Mouse (Mus musculus) lung, postnatal 10 days (tissue): ENCODE measurements around the gene Rpl12.
A peak's percentile ranks its signal among the peaks of the same experiment; 100 is the strongest.

Source experiments
- DNase-seq: peaks from one replicate; pipeline ENCODE4 v3.0.0; 2021

Gene Rpl12

DNA sequence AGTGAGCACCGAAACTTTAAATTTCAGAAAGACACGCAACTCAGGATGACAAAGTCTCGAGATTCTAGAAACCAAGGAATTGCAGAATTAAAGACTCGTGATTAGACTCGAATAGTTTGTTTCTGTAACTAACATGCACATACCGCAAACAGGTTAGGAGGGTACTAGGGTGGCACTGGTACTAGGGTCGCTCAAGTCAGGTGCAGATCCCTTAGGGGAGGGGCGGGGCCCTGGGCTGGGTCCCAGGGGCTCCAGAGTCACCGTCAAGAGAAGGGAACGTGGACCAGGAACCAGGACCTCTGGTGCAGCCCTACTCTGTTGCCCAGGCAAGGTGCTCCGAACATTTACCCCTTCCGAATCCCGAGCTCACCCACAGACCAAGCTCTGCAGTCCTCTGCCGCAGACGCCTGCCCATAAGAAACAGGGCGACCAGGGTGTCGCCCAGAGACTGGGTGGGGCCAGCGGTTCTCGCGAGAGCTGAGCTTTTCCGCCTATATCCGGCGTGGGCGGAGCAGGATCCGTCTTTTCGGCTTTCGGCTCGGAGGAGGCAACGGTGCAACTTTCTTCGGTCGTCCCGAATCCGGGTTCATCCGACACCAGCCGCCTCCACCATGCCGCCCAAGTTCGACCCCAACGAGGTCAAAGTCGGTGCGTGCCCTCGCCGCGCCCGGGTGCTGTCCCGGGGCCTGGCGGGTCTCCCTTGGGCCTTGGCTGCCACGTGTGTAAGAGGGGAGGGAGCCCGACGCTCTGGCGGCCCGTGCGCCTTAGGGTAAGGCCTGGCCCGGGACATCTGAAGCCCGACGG lies at the start of gene Rpl12, which contains the start of gene Lrsam1:
TSS of gene Rpl12 (plus strand) at position 368 of the 804 bp plus-strand sequence.
TSS of gene Lrsam1 (minus strand) at position 423 of the 804 bp plus-strand sequence.
- peak; percentile 98 for DNase-seq

DNA sequence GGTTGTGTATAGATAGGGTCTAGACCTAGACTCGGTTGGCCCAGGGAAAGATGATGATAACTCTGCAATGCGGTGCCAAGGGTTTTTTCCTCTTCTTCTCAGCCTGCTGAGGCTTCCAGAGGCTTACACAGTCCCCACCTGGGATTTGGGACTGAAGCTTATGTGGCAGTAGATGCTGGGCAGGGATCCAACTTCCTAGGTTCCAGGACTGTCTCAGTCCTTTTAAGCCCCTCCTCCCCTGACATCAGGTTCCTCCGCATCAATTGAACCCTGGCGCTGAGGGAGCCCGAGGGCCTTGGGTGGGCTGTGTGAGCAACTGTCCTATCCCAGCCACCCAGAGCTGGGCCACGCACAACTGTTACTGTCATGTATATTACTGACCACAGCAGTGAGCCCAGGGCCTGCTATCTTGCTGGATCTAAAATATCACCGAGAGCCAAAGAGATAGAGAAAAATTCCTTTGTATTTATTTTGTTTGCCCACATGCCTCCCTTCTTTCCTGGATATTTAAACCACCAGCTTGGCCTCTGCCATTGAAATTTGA lies 49.6 kb upstream of the Rpl12 start:
- no peak for DNase-seq

DNA sequence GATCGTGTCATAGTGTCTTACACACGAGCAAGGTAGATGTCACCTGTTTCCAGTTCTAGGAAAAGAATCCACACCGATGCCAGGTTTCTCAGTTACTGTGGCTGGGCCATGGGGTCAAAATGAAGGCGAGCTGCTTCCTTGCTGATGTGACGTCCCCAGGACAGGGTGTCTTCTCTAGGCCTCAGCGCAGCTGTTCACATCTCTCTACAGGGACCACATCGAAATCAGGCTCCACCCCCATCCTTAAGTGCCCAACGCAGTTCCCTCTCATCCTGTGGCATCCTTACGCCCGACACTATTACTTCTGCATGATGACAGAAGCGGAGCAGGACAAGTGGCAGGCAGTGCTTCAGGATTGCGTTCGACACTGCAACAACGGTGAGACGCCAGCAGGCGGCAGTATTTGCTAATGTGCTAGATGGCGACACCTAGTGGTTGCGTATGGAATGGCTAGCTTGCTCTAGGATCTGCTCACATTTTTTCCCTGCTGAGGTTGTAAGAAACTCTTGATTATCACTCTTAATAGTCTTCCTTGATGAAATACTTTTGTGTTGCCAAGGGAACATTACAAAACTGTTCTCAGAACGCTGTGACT lies 49.1 kb upstream of the Rpl12 start:
- DNase-seq: peak; percentile 90

DNA sequence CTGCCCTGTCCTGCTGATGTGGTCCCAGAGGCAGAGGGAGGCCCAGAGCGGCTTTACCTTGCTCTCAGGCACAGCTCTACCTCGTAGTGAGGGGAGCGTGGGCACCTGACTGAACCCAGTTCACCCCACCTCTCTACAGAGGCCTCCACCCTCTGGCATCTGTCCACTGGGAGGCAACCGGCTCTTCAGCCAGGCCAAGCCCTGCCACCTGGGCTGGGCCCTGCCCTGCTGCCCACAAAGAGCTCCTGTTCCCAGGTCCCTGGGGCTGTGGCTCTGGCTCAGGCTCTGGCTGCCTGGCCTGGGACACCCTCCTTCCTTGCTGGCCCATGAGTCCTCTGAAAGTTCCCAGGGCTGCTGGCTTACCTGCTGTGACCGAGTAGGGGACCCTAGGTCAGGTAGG lies 47.0 kb upstream of the Rpl12 start:
- peak; percentile 81 for DNase-seq

DNA sequence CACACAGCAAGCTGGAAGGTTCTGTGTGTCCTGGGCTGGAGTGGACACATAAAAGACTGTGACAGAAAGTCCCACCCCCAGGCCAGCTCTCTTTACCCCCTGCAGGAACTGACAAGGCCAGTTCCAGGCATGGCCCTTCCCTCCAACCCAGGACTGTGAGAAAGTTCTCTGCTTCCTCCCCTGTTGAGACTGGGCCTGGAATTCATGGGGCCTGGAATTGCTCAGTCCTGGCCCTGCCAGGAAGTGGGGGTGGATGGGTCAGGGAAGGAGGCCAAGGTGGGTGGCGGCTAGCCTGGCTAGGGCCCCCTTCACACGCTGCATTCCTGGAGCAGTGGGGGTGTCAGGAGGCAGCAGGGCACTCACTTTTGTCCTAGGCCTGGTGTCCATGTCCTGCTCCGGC lies 46.5 kb upstream of the Rpl12 start:
- DNase-seq: peak; percentile 90

DNA sequence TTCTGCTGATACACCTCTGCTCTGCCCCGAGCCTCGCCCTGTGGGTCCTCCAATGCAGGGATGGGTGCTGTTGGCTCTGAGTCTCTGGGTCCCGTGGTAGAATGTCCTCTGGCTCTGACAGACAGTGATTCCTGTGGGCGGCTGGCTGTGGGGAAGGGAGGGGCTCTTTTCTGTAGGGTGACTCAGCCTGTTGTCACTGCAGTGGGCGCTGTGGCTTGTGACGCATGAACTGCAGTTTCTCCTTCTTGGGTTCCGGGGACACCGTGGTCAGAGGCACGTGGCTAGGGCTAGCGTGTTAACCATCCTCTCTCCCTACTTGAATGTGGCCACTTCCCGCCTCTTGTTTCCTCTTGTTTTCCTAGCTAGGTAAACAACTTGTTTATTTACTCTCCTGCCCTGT lies 43.8 kb upstream of the Rpl12 start:
- DNase-seq: peak; percentile 49

DNA sequence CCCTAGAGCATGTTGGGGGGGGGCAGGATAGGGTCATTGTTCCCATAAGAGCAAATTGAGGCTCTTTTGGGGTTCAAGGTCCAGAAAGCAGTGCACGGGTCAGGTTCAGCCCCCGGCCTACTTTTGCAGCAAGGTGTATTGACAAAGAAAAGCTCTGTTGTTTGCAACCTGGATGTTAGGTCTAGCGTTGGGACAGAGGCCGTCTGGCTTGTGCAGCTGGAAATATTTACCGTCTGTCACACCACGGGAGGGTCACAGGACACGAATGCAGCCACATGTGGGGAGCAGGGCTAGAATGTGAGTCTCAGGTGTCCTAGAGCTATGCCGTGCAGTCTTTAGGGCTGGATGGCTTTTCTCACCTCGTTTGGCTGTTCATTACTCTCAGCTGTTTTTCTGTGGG lies 43.0 kb upstream of the Rpl12 start:
- DNase-seq: no peak

DNA sequence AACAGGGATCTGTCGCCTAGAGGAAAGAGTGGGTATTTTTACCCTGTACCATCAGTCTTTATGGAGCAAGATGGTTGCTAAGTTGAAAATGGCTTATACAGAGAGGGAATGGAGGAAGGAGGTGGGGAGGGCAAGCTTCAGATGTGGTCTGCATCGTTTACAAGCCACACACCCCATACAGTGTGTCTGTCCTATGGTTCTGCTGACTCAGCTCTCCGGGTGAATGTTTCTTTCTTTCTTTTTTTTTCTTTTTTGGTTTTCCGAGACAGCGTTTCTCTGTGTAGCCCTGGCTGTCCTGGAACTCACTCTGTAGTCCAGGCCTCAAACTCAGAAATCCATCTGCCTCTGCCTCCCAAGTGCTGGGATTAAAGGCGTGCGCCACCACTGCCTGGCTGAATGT lies 40.1 kb upstream of the Rpl12 start:
- DNase-seq: no peak

DNA sequence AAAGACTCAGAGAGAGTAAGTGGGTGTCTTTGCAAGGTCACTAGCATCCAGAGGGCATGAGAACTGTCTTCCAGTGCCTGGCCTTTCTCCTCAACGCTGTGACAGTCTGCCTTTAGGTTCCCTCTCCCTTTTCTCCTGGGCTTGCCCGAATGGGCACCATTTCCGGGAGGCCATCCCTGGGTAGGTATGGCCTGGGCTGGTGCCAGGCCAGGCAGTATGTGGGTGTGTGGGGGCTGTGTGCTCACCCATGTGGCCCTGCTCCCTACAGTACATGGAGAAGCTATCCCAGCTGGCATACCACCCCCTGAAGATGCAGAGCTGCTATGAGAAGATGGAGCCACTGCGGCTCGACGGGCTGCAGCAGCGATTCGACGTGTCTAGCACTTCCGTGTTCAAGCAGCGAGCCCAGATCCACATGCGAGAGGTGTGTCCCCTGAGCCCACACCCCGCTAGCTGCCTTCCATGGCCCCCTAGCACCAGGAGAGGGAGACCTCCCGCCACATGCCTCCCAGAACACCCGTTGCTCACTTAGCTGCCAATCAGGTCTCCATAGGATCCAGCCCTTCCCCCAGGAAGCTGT lies 39.5 kb upstream of the Rpl12 start:
- DNase-seq: no peak

DNA sequence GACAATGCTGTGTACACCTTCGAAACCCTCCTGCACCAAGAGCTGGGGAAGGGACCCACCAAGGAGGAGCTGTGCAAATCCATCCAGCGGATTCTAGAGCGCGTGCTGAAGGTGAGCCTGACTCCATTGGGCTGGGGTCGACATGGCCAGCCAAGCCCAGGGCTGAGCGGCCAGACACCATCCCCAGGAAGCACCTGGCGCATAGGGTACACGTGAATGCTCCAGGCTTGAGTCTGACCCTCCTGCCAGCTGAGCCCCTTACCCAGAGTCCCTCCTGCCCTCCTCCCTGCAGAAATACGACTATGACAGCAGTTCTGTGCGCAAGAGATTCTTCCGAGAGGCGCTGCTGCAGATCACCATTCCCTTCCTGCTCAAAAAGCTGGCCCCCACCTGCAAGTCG lies 38.8 kb upstream of the Rpl12 start:
- DNase-seq: no peak

DNA sequence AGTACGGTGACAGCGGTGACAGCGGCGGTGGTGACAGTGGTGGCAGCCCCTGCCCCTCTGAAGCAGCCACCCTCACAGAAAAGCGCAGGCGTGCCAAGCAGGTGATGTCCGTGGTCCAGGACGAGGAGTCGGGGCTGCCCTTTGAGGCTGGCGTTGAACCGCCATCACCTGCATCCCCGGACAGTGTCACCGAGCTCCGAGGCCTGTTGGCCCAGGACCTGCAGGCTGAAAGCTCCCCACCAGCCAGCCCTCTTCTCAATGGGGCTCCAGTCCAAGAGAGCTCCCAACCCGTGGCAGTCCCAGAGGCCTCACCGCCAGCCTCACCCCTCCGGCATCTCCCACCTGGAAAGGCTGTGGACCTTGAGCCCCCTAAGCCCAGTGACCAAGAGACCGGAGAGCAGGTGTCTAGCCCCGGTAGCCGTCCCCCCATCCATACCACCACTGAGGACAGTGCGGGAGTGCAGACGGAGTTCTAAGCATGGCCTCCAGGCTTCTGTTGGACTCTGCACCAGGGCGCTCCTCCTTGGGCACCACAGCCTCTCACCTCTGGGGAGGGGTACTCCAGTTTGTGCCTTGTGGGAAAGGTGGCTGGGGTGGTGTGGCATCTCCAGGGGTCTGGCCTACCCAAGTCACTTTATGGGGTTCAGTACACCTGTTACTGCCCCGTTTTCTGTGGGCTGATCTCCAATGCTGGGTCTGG lies 37.7 kb upstream of the Rpl12 start:
- DNase-seq: no peak

DNA sequence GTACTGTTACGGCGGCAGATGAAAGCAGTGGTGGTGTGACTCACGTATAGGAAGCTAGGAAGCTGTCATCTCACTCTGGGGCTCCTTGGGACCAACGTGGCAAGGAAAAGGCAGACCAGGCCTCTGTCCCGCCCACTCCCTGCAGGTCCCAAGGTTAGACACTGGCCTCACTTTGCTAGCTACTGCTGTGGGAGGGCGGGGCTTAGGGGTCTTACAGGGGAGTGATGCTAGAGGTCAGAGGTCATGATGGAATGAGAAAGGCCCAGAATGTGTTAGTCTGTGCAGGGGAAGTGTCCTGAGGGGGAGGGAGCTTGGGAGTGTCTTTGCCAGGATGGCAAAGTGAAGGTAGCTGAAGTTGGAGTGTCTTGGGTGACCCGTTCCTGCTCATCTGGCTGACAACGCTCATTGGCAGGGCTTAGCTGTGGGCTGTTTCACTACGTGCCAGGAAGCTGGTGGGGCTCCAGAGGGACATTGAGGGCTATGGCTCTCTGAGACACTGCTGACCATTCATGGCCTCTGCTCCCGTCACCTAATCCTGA lies 37.0 kb upstream of the Rpl12 start:
- DNase-seq: no peak

DNA sequence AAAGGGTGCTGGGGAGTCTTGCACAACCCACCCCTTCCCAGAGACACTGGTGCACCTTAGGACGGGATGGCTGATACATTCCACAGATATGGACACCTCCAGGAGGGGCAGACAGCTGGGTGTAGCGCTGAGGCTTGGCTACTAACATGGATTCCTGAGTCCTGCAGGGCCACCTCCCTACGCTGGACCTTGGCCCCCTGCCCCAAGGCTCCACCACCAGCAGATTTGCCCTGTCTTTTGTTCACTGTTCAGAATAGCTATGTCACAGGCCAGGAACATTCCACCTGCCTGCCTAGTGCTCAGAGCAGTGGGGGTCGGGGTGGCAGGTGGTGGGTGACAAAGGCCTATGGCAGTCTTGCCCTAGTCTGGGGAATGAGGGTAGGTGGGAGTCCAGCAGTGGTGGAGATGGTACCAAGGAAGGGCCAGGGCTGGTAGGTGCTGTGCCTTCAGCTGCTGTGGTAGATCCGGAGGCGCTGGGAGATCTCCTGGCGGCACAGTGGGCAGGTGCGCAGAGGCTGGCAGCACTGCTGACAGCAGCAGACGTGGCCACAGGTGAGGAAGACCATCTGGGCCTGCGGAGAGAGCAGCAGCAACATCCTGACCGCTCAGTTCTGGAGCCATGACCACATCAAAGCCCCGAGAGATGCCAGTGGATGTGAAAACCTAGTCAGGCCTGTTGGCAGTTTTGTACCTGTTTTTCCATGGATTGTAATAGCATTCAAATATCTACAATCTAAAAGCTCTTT lies 34.9 kb upstream of the Rpl12 start:
- DNase-seq: no peak

DNA sequence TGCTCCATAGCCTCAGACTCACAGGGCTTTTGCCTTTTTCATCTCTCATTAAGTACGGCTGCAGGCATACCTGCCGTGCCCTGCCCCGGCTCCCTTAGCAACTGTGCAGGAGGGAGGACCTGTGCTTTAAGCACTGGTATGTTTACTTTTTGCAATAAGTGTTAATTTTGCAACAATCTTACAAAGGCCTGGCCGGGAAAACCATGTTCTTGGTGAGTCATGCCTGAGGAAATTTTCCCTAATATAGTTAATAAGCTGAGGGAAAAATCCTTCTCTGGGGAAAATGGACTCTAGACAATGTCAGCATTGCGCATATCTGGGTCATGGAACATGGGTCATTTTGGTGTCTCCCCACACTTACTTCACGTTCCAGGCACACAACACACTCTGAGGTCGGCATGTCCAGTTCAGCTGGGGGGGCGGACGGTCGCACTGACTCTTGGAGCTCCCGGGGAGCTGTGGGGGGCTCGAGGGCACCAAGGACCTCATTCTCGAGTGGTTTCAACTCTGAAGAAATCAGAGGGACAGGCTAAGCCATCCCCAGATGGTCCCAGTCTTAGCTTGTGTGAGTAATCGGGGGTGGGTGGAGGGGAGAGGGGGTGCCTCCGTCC lies 33.6 kb upstream of the Rpl12 start:
- peak; percentile 56 for DNase-seq

DNA sequence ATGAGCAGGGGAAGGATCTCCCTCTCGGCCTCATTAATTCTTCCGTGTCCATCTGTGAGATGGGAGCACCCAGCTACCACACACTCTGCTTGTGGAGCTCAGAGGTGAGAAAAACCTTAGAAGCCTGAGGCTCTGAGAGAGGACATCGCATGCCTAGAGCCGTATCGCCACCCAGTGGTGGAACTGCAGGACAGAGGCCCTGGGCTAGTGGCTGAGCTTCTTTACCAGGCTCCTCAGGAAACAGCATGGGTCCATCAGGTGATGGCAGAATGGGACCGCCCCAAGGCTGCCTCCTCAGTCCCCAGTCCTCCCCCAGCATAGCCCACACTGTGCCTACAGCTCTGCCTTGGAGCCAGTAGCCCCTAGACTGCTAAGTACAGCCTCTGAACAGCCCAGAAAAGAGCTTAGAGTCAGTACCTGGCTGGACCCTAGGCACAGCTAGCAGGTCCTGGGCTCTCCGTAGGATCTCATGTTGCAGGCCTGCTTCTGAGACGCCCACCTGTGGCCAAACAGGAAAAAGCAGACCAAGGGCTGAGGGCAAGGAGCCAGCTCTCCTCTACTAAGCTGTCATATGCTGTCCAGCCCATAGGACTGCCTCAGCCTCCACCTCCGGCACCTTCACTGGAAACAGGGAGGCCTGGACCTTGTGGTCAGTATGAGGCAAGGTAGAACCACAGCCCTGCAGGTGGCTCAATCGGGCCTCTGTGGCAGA lies 33.0 kb upstream of the Rpl12 start:
- peak; percentile 91 for DNase-seq

DNA sequence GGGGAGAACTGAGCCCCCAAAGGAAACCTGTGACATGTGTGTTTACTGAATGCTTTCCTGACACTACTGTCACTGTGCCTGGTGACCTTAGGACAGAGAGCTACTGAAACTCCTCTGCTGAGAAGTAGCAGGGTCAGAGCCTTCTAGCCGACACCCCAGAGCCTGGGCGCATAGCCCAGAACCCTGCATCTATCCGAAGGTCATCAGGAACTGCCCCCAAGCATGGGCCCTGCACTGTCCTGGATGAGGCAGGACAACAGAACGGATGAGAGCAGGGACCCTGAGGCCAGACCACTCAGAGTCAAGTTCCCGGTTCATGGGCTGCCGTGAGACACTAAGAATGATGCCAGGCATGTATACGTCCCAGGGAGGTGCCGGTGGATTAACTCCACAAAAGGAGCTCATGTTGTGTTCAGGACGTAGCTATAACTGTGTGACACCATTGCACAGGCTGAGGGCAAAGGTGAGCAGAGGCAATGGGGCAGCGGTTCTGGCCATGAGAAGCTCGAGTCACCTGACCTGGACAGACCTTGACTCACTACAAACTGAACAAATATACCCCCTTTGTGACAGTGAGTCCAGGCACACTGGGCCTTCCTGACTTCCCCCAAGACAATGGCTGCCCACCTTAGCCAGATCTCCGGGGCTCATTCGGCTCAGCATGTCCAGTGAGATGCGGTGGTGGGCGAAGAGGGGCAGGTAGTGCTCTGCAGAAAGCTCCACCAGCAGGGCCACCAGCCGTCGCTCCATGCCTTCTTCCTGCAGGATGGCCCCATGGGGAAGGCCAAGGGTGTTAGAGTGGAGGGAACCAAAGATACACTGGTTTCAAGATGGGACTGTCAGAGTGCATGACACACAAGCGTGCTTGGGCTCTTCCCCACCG lies 32.2 kb upstream of the Rpl12 start:
- DNase-seq: no peak

DNA sequence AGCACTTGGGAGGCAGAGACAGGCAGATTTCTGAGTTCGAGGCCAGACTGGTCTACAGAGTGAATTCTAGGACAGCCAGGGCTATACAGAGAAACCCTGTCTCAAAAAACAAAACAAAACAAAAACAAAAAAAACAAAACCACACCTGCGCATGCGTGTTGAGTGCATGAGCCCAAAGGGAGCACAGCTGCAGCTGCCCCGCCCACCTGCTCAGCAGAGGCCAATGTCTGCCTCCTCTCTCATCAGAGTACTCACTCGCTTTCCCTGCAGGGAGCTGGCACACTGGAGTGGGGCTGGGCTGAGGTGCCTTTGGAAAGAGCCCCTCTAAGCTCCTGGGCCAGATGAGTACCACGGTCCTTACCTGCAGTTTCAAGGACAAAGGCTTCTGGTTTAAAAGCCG lies 29.6 kb upstream of the Rpl12 start:
- no peak for DNase-seq

DNA sequence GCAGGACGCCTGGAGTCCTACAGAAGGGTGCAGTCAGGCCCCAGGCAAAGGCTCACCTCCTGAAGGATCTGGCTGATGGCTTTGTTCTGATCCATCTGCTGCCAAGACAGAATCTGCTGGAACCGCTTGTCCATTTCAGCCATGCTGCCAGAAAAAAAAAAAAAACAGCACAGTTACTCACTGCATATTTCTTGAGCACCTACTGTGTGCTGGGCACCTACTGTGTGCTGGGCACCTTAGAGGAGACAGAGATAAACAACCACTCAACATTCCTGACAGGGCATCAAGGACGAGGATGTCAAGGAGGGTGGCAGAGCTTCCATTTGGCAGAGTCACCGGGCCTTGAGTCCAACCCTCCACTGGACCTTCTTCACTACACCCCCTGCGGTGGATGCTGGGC lies 22.6 kb upstream of the Rpl12 start:
- DNase-seq: no peak

DNA sequence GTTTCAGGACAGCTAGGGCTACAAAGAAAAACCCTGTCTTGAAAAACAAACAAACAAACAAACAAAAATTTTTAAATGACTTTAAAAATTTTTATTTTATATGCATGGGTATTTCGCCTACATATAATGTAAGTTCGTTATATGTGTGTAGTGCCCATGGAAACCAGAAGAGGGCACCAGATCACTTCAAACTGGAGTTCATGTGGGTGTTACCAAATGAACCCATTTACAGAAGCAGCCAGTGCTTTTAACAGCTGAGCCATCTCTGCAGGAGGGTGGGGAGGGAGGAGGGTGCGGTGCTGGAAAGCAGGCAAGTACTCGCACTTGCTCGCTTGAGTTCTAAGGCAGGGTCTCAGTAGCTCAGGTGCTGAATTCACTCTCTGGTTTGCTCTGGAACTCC lies 21.9 kb upstream of the Rpl12 start:
- peak; percentile 73 for DNase-seq

DNA sequence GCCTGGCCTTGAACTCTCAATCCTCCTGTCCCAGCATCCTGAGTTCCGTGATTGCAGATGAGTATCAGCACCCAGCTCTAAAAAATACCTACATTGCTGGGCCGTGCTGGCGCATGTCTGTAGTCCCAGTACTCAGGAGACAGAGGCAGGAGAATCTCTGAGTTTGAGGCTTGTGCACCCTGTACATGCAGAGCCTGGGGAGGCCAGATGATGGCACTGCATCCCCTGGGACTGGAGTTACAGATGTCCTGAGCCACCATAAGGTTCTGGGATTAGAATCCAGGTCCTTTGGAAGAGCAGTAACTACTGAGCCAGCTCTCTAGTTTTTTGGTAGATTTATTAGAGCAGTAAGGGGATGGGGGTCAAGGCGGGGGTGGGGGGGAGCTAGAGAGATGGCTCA lies 20.9 kb upstream of the Rpl12 start:
- DNase-seq: no peak
